Mouse (Mus musculus) spleen, adult 2 months (tissue): ENCODE data around the gene Arl10.

ENCODE experiments used
- CTCF ChIP-seq: fragments of 200-500 bp; IDR thresholded peaks from 2 replicates; pipeline ENCODE4 v1.5.1; 2011; ENCODE audit warnings: mild to moderate bottlenecking, inconsistent platforms; ENCODE audit not compliant: insufficient read depth, insufficient read length, insufficient replicate concordance; ENCODE audit errors: extremely low read depth
- POLR2A ChIP-seq: fragments of 200-500 bp; IDR thresholded peaks from 2 replicates; pipeline ENCODE4 v1.6.1; 2011; ENCODE audit warnings: low read depth, low read length, inconsistent platforms

GRCm38 (mm10) chr13:54608002-54608401, 33.2 kb downstream of the Arl10 start:
- no peak for TF ChIP-seq CTCF
- no peak for TF ChIP-seq POLR2A
